Mouse (Mus musculus) lung, postnatal 0 days (tissue): ENCODE results near the gene Cct8l1.

Source experiments
- CTCF ChIP-seq: IDR thresholded peaks from 2 replicates; pipeline ENCODE4 v1.5.1; 2016; ENCODE audit warnings: antibody characterized with exemption, mild to moderate bottlenecking
- EP300 ChIP-seq: IDR thresholded peaks from 2 replicates; pipeline ENCODE4 v1.6.1; 2016; ENCODE audit warnings: antibody characterized with exemption, mild to moderate bottlenecking, control low read depth

GRCm38 (mm10) chr5:25540412-25540811 lies 24.5 kb downstream of the Cct8l1 start:
- TF ChIP-seq CTCF (no peak), EP300 (no peak)
